Mouse (Mus musculus): Measurements from ENCODE around the gene Gm20388. TPM values are rescaled to one million over a fixed set of nuclear protein-coding genes. Genes with fewer than 3 reads are reported as not detected.

Gene Gm20388
- polyA plus RNA-seq, 1 experiment from 2014 or later: not detected

DNA sequence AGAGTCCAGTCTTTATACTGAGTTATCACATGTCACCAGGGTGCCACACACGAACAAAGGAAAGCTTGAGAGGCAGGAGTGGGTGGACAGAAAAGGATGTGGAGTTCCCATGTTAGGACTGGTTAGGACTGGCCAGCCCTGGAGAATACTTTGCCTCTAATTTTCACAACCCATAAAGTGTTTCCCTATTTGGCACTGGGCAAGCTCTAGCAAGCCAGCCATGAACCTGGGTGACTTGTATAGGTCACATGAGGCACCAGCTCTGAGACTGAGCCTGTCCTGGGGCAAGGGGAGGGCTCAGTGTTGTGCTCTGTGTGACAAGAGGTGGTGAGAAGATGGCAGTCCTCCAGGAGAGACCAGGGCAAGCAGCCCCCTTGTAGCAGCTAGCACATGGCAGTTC is 4437.4 kb downstream of the Gm20388 start:
- Histone ChIP-seq H3K4me1 (replicated peaks; ENCODE audit: control insufficient read depth, insufficient read depth, low read length) (no peaks in the 10 kb centered on the region), H3K27ac (ENCODE audit: low read depth, low read length) (no peak overlapping the region), H3K27me3 (replicated peaks; ENCODE audit: control insufficient read depth, insufficient read depth, low read length) (no peaks in the 10 kb centered on the region), H3K9me3 (ENCODE audit: control insufficient read depth) (no peaks in the 10 kb centered on the region), H3K36me3 (ENCODE audit: control insufficient read depth, insufficient read depth) (peaks cover 16% of the 10 kb centered on the region; the same call in 1 of the 2 replicates), H3K9ac (ENCODE audit: low read depth, low read length) (no peak overlapping the region), H3K4me2 (replicated peaks; ENCODE audit: low read depth) (no peak overlapping the region), H3K4me3 (ENCODE audit: low read depth, low read length) (no peak overlapping the region)
- WGBS: 45% methylated on average over 1 of the region's 1 CpGs
- no peak for TF ChIP-seq CTCF (IDR thresholded peaks at IDR 0.05; ENCODE audit: low read depth)
- ATAC-seq: no peak

DNA sequence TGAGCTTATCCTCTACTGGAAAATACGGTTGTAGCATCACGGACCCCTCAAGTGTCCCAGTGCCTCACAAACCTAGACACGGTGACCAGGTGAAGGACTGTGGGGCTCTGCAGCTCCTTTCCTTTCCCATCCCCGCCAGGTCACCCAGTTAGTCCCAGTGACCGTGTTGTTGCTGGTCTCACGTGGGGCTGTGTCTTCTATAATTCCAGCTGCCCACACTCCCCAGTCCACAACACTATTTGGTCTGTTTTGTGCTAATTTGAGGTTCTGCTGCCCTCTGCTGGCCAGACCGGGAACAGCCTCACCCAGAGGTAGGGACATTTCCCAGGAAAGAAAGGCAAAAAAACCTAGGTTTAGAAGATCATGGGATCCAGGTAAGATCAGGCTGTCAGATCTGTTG is 4439.0 kb downstream of the Gm20388 start:
- Histone ChIP-seq H3K36me3 (ENCODE audit: control insufficient read depth, insufficient read depth) (peaks cover 4% of the 10 kb centered on the region; the same call in 1 of the 2 replicates), H3K9ac (ENCODE audit: low read depth, low read length) (no peak overlapping the region), H3K4me1 (replicated peaks; ENCODE audit: control insufficient read depth, insufficient read depth, low read length) (no peaks in the 10 kb centered on the region), H3K9me3 (ENCODE audit: control insufficient read depth) (no peaks in the 10 kb centered on the region), H3K27ac (ENCODE audit: low read depth, low read length) (no peak overlapping the region), H3K4me3 (ENCODE audit: low read depth, low read length) (no peak overlapping the region), H3K27me3 (replicated peaks; ENCODE audit: control insufficient read depth, insufficient read depth, low read length) (no peaks in the 10 kb centered on the region), H3K4me2 (replicated peaks; ENCODE audit: low read depth) (no peak overlapping the region)
- ATAC-seq: 0 out of 2 replicates have a peak, but pooled peaks have one; percentile 41
- peak; percentile 95 for TF ChIP-seq CTCF (IDR thresholded peaks at IDR 0.05; ENCODE audit: low read depth)
- WGBS: 39% methylated on average over 7 of the region's 7 CpGs

DNA sequence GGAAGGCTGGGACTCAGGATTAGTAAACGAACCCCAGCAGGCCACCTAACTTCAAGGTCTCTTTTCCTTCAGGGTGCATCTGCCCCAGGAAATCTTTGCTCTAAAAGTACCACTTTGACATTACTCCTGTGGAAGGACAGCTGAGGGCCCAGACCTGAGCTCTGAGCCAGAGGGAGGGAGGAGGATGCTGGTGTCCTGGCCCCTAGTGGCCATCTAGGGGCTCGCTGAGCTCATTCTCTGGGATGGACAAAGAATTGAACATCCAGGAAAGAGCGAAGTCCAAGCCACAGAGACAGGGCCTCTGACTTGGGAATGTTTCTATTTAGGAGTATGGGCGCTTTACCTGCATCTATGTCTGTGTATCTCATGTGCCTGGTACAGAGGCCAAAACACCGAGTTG is 4441.0 kb downstream of the Gm20388 start:
- H3K4me2 ChIP-seq (replicated peaks; ENCODE audit: low read depth): no peak overlapping the region
- no peaks in the 10 kb centered on the region for H3K36me3 ChIP-seq (ENCODE audit: control insufficient read depth, insufficient read depth)
- ATAC-seq: no peak
- H3K4me3 ChIP-seq (ENCODE audit: low read depth, low read length): no peak overlapping the region
- H3K27ac ChIP-seq (ENCODE audit: low read depth, low read length): no peak overlapping the region
- no peaks in the 10 kb centered on the region for H3K27me3 ChIP-seq (replicated peaks; ENCODE audit: control insufficient read depth, insufficient read depth, low read length)
- 70% methylated on average over 5 of the region's 5 CpGs for whole genome bisulfite sequencing
- peak; percentile 56 for TF ChIP-seq CTCF (IDR thresholded peaks at IDR 0.05; ENCODE audit: low read depth)
- no peaks in the 10 kb centered on the region for H3K9me3 ChIP-seq (ENCODE audit: control insufficient read depth)
- H3K4me1 ChIP-seq (replicated peaks; ENCODE audit: control insufficient read depth, insufficient read depth, low read length): no peaks in the 10 kb centered on the region
- H3K9ac ChIP-seq (ENCODE audit: low read depth, low read length): no peak overlapping the region

- no peak for TF ChIP-seq CTCF (IDR thresholded peaks at IDR 0.05; ENCODE audit: low read depth)
Measured at GRCm38 (mm10) chr8:124360911-124361310, 4450.3 kb downstream of the Gm20388 start.

GRCm38 (mm10) chr8:124361773-124362427 is 4451.3 kb downstream of the Gm20388 start:
- H3K4me1 ChIP-seq (replicated peaks; ENCODE audit: control insufficient read depth, insufficient read depth, low read length): no peaks in the 10 kb centered on the region
- H3K27me3 ChIP-seq (replicated peaks; ENCODE audit: control insufficient read depth, insufficient read depth, low read length): no peaks in the 10 kb centered on the region
- 79% methylated on average over 11 of the region's 11 CpGs for WGBS
- H3K36me3 ChIP-seq (ENCODE audit: control insufficient read depth, insufficient read depth): no peaks in the 10 kb centered on the region
- H3K9ac ChIP-seq (ENCODE audit: low read depth, low read length): no peak overlapping the region
- H3K9me3 ChIP-seq (ENCODE audit: control insufficient read depth): no peaks in the 10 kb centered on the region
- ATAC-seq: no peak
- H3K27ac ChIP-seq (ENCODE audit: low read depth, low read length): no peak overlapping the region
- TF ChIP-seq CTCF (IDR thresholded peaks at IDR 0.05; ENCODE audit: low read depth): no peak
- H3K4me3 ChIP-seq (ENCODE audit: low read depth, low read length): no peak overlapping the region
- no peak overlapping the region for H3K4me2 ChIP-seq (replicated peaks; ENCODE audit: low read depth)

More at GRCm38 (mm10) chr8:124360911-124361310, 4450.3 kb downstream of the Gm20388 start:
- Histone ChIP-seq H3K36me3 (ENCODE audit: control insufficient read depth, insufficient read depth) (no peaks in the 10 kb centered on the region), H3K4me2 (replicated peaks; ENCODE audit: low read depth) (no peak overlapping the region), H3K9me3 (ENCODE audit: control insufficient read depth) (no peaks in the 10 kb centered on the region), H3K9ac (ENCODE audit: low read depth, low read length) (no peak overlapping the region), H3K4me1 (replicated peaks; ENCODE audit: control insufficient read depth, insufficient read depth, low read length) (no peaks in the 10 kb centered on the region), H3K27me3 (replicated peaks; ENCODE audit: control insufficient read depth, insufficient read depth, low read length) (no peaks in the 10 kb centered on the region), H3K4me3 (ENCODE audit: low read depth, low read length) (no peak overlapping the region), H3K27ac (ENCODE audit: low read depth, low read length) (no peak overlapping the region)
- ATAC-seq: no peak
- WGBS: 69% methylated on average over 3 of the region's 3 CpGs

- Histone ChIP-seq H3K27me3 (replicated peaks; ENCODE audit: control insufficient read depth, insufficient read depth, low read length) (no peaks in the 10 kb centered on the region), H3K9ac (ENCODE audit: low read depth, low read length) (no peak overlapping the region), H3K4me1 (replicated peaks; ENCODE audit: control insufficient read depth, insufficient read depth, low read length) (no peaks in the 10 kb centered on the region), H3K4me2 (replicated peaks; ENCODE audit: low read depth) (no peak overlapping the region), H3K36me3 (ENCODE audit: control insufficient read depth, insufficient read depth) (no peaks in the 10 kb centered on the region), H3K27ac (ENCODE audit: low read depth, low read length) (no peak overlapping the region), H3K4me3 (ENCODE audit: low read depth, low read length) (no peak overlapping the region), H3K9me3 (ENCODE audit: control insufficient read depth) (no peaks in the 10 kb centered on the region)
- no peak for TF ChIP-seq CTCF (IDR thresholded peaks at IDR 0.05; ENCODE audit: low read depth)
- WGBS: 75% methylated on average over 7 of the region's 7 CpGs
- ATAC-seq: no peak
Measured at GRCm38 (mm10) chr8:124362589-124362988, 4451.9 kb downstream of the Gm20388 start.
